Mouse (Mus musculus): ENCODE measurements at regions not wholly inside any gene's neighbourhood (a gene's known extent, or its start where the extent isn't known, plus 50 kb on each side); places are given as distances from the start of the nearest gene placed in this dataset.

GRCm38 (mm10) chr4:32170460-32171192, 68.0 kb upstream of the Bach2 start:
- TF ChIP-seq POLR2A (IDR thresholded peaks at IDR 0.05; ENCODE audit: low read depth, low read length) (no peak), CTCF (conservative IDR thresholded peaks at IDR 0.05; ENCODE audit: insufficient read depth, insufficient read length, low read depth, low read length) (no peak)

Measured in kidney, adult 2 months (tissue).